Comparison of ENCODE assay signal across 8 mouse cellular contexts in the genomic region with DNA sequence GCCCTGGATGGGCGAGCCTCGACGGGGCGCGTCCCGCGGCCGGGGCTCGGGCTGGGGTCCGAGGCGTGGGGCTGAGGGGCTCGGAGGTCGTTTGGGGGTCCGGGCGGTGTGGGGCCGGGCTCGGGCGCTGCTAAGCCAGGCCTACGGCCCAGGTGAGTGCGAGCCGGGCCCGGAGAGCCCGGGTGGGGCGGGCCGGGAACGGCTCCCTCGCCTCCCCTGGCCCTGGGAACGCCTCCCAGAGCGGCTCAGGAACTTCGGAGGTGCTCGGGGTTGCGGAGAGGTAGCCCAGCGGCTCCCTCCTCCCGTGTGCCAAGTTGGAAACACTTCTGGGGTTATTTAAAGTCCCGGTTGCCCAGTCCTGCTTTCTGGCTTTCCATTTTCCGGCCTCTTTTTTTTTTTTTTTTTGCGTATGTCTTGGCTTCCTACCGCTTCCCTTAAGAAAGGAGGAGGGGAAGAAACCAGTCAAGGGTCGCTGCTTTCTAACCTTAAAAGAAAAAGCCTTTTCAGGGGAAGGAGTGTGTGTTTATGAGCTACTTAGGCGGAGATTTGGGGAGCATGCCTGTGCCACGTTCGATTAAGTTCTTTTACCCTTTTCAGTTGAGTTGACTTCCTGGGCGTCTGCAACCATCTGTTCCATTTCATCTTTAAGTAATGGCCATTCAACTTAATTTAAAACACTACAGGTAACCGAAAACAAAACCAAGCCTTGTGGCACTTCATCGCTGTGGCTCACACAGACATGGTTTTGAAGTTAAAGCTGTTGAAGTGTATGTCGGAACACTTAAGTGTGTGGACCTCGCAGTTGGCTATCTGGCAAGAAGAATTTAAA. TPM values are rescaled to one million over a fixed set of nuclear protein-coding genes. Genes with fewer than 3 reads are reported as not detected.
DNase-seq lines count a peak whose midpoint lies in the region; ATAC-seq lines count a peak whose summit lies in the region.

No protein-coding gene starts in this region.

- peak overlapping the region; percentile 93 for H3K27ac ChIP-seq in liver, embryonic 15.5 days (replicated peaks)

- peaks cover 29% of the 10 kb centered on the region for H3K36me3 ChIP-seq in liver, embryonic 15.5 days (replicated peaks)

- peak overlapping the region; percentile 98 for H3K4me3 ChIP-seq in liver, embryonic 15.5 days (replicated peaks)

- H3K4me1 ChIP-seq in liver, embryonic 15.5 days (replicated peaks), result peaks cover 41% of the 10 kb centered on the region

- intact Hi-C loops in left cerebral cortex, postnatal 25 days (cut with DNase I), result loop anchor here (1.0 to 10.0 kb wide), 3 partner anchors 106 to 324 kb away; a partner anchor contains a TSS

- H3K9me3 ChIP-seq in liver, embryonic 15.5 days (replicated peaks), result no peaks in the 10 kb centered on the region

- peak overlapping the region; percentile 89 for H3K4me2 ChIP-seq in liver, embryonic 15.5 days

- 2% methylated on average over 45 of the region's 47 CpGs for WGBS in liver, embryonic 15.5 days (ENCODE audit: insufficient replicate concordance)

- H3K9ac ChIP-seq in liver, embryonic 15.5 days, result peak overlapping the region; percentile 94

- peak; percentile 64 for ATAC-seq in liver, embryonic 15.5 days (ENCODE audit: insufficient read depth)

- peak; percentile 29 for DNase-seq in kidney, adult 9 months
- no peak for DNase-seq in kidney, adult 8-10 months
- DNase-seq in NIH3T3 (ENCODE audit: low read depth), result peak; percentile 37
- peak; percentile 6 for DNase-seq in forelimb bud, embryonic 11.5 days (ENCODE audit: low read depth, low spot score)
- DNase-seq in ovary, postnatal 14 days (ENCODE audit: low spot score), result no peak
- DNase-seq in left cerebral cortex, postnatal 25 days (ENCODE audit: low spot score in 2 of 2), result no peak
- DNase-seq in left cerebral cortex, adult 18-20 months (ENCODE audit: low spot score in 2 of 2), result no peak

- H3K27me3 ChIP-seq in liver, embryonic 15.5 days, result no peaks in the 10 kb centered on the region

RNA-seq across cellular contexts. Expression of a gene that starts 0.8 kb away (rescaled TPM):
- polyA plus RNA-seq in liver, embryonic 15.5 days (2015; fragmentation: Nextera tagmentation; extraction: Ambion mirVana), result 12.7 and 14.2 TPM in 2 replicates
- 10 to 100 TPM; 40.0 to 40.2 TPM for total RNA-seq in left cerebral cortex, postnatal 25 days (2021)
- total RNA-seq in left cerebral cortex, adult 18-20 months (2021), result 10 to 100 TPM; 40.7 to 41.1 TPM

RNA-seq across cellular contexts. Expression of a gene that starts 0.9 kb away (rescaled TPM):
- polyA plus RNA-seq in liver, embryonic 15.5 days (2015; fragmentation: Nextera tagmentation; extraction: Ambion mirVana), result 58.6 and 60.3 TPM in 2 replicates
- total RNA-seq in left cerebral cortex, postnatal 25 days (2021), result 10 to 100 TPM; 55.9 to 63.2 TPM
- total RNA-seq in left cerebral cortex, adult 18-20 months (2021), result 10 to 100 TPM; 56.6 to 71.1 TPM

RNA-seq across cellular contexts. Expression of a gene that starts 41.0 kb away (rescaled TPM):
- polyA plus RNA-seq in liver, embryonic 15.5 days (2015; fragmentation: Nextera tagmentation; extraction: Ambion mirVana), result not detected in 2 replicates
- not detected for total RNA-seq in left cerebral cortex, postnatal 25 days (2021)
- total RNA-seq in left cerebral cortex, adult 18-20 months (2021), result not detected

Comparison
In these comparisons a context has a peak if more than half of its experiments do, and no peak if none do; other contexts are left out.
1. DNase-seq: peak in kidney, adult 9 months (single experiment), NIH3T3 (single experiment) and forelimb bud, embryonic 11.5 days (single experiment); none in kidney, adult 8-10 months (0 of 2), ovary, postnatal 14 days (single experiment), left cerebral cortex, postnatal 25 days (0 of 2) and left cerebral cortex, adult 18-20 months (0 of 2).